Mouse (Mus musculus): ENCODE data around the gene Ccdc54.

Ccdc54 gene

GRCm38 (mm10) chr16:50542554-50543333 is 48.2 kb downstream of the Ccdc54 start:
- DNase-seq (ENCODE audit: low spot score in 2 of 2) = no peak

All from frontal cortex, postnatal 10 days (tissue).